Mouse (Mus musculus) hindbrain, embryonic 14.5 days (tissue): ENCODE results near the gene Bcas3. TPM values are rescaled to one million over a fixed set of nuclear protein-coding genes. Genes with fewer than 3 reads are reported as not detected.

ENCODE experiments used
- ATAC-seq: fragments of 200-750 bp; cut with Nextera tagmentation; 2 replicates; pipeline ENCODE4 v1.8.0; 2017; ENCODE audit warnings: moderate number of reproducible peaks, mild to moderate bottlenecking, moderate TSS enrichment, moderate library complexity; ENCODE audit not compliant: low FRiP score
- DNase-seq: peaks from one replicate; pipeline ENCODE4 v3.0.0-alpha.2; 2015; ENCODE audit warnings: low spot score
- H3K27ac ChIP-seq: fragments of 300-500 bp; sonication (generic); 2 replicates; pipeline ENCODE4 v1.5.1; 2014; ENCODE audit warnings: mild to moderate bottlenecking, moderate library complexity
- H3K27me3 ChIP-seq: fragments of 300-500 bp; sonication (generic); 2 replicates; pipeline ENCODE4 v1.6.1; 2014; ENCODE audit warnings: mild to moderate bottlenecking, low read length, mixed read lengths; ENCODE audit not compliant: control insufficient read depth, insufficient read depth
- H3K36me3 ChIP-seq: fragments of 300-500 bp; sonication (generic); replicated peaks from 2 replicates; pipeline ENCODE4 v1.6.1; 2014; ENCODE audit not compliant: control insufficient read depth, insufficient read depth
- H3K4me1 ChIP-seq: fragments of 300-500 bp; sonication (generic); replicated peaks from 2 replicates; pipeline ENCODE4 v1.6.1; 2014; ENCODE audit warnings: antibody characterized with exemption, low read length, mixed read lengths; ENCODE audit not compliant: control insufficient read depth, insufficient read depth
- H3K4me2 ChIP-seq: fragments of 300-500 bp; sonication (generic); replicated peaks from 2 replicates; pipeline ENCODE4 v1.6.1; 2014; ENCODE audit warnings: mild to moderate bottlenecking, moderate library complexity
- H3K4me3 ChIP-seq: fragments of 300-500 bp; sonication (generic); replicated peaks from 2 replicates; pipeline ENCODE4 v1.5.1; 2014; ENCODE audit warnings: mild to moderate bottlenecking, low read length
- H3K9ac ChIP-seq: fragments of 300-500 bp; sonication (generic); 2 replicates; pipeline ENCODE4 v1.6.1; 2014
- H3K9me3 ChIP-seq: fragments of 300-500 bp; sonication (generic); 2 replicates; pipeline ENCODE4 v1.6.1; 2016; ENCODE audit warnings: low read length; ENCODE audit not compliant: control insufficient read depth
- WGBS: fragments of 180-500 bp; shearing (Covaris S2); extraction: QIAGEN DNeasy Blood & Tissue Kit; methylation state at CpG from one replicate; pipeline ENCODE4 v1.1.7; 2014; 5-methylcytosine and 5-hydroxymethylcytosine counted together
- polyA plus RNA-seq: library from polyadenylated mRNA; unstranded; fragments of >200 nt; fragmentation: Nextera tagmentation; extraction: Ambion mirVana; gene quantifications from 2 replicates; pipeline ENCODE4 v1.2.1, GENCODE M21; 2014

Gene Bcas3
- polyA plus RNA-seq, 1 experiment from 2014 or later, result 29.2 TPM

- H3K4me3 ChIP-seq, result no peak overlapping the region
- DNase-seq (no peak), ATAC-seq (no peak)
- no peaks in the 10 kb centered on the region for H3K9me3 ChIP-seq
- peaks cover 32% of the 10 kb centered on the region for H3K27me3 ChIP-seq
- 78% methylated on average over 5 of the region's 5 CpGs for WGBS
- no peak overlapping the region for H3K27ac ChIP-seq
- peaks cover 6% of the 10 kb centered on the region; the same call in 1 of the 2 replicates for H3K4me1 ChIP-seq
- no peak overlapping the region for H3K9ac ChIP-seq
- no peak overlapping the region for H3K4me2 ChIP-seq
- H3K36me3 ChIP-seq, result no peaks in the 10 kb centered on the region
These were observed 176.7 kb downstream of the Bcas3 start for GRCm38 (mm10) chr11:85529531-85530285.

- ATAC-seq (no peak), DNase-seq (no peak)
- Histone ChIP-seq H3K4me3 (no peak overlapping the region), H3K36me3 (no peaks in the 10 kb centered on the region), H3K4me1 (no peaks in the 10 kb centered on the region), H3K9me3 (no peaks in the 10 kb centered on the region), H3K27ac (no peak overlapping the region), H3K4me2 (no peak overlapping the region), H3K9ac (no peak overlapping the region), H3K27me3 (no peaks in the 10 kb centered on the region)
- 91% methylated on average over 4 of the region's 4 CpGs for WGBS
These were observed 188.0 kb downstream of the Bcas3 start for GRCm38 (mm10) chr11:85540989-85541388.

- Histone ChIP-seq H3K9ac (no peak overlapping the region), H3K9me3 (no peaks in the 10 kb centered on the region), H3K27me3 (no peaks in the 10 kb centered on the region), H3K4me1 (no peaks in the 10 kb centered on the region), H3K4me2 (no peak overlapping the region), H3K4me3 (no peak overlapping the region), H3K27ac (no peak overlapping the region), H3K36me3 (no peaks in the 10 kb centered on the region)
- DNase-seq (no peak), ATAC-seq (no peak)
- 78% methylated on average over 4 of the region's 4 CpGs for WGBS
These were observed 190.3 kb downstream of the Bcas3 start for GRCm38 (mm10) chr11:85543311-85543710.

GRCm38 (mm10) chr11:85545602-85546001, 192.6 kb downstream of the Bcas3 start:
- ATAC-seq, result no peak
- no peak overlapping the region for H3K9ac ChIP-seq
- no peaks in the 10 kb centered on the region for H3K36me3 ChIP-seq
- DNase-seq, result no peak
- WGBS, result 83% methylated on average over 5 of the region's 5 CpGs
- H3K27ac ChIP-seq, result no peak overlapping the region
- no peaks in the 10 kb centered on the region for H3K9me3 ChIP-seq
- no peak overlapping the region for H3K4me3 ChIP-seq
- no peaks in the 10 kb centered on the region for H3K27me3 ChIP-seq
- no peak overlapping the region for H3K4me2 ChIP-seq
- no peaks in the 10 kb centered on the region for H3K4me1 ChIP-seq

GRCm38 (mm10) chr11:85547966-85548365, 195.0 kb downstream of the Bcas3 start:
- WGBS, result 67% methylated on average over 6 of the region's 6 CpGs
- Histone ChIP-seq H3K27me3 (no peaks in the 10 kb centered on the region), H3K4me1 (no peaks in the 10 kb centered on the region), H3K27ac (no peak overlapping the region), H3K9ac (no peak overlapping the region), H3K4me2 (no peak overlapping the region), H3K36me3 (no peaks in the 10 kb centered on the region), H3K9me3 (no peaks in the 10 kb centered on the region), H3K4me3 (no peak overlapping the region)
- ATAC-seq (no peak), DNase-seq (no peak)

- no peaks in the 10 kb centered on the region for H3K4me1 ChIP-seq
- ATAC-seq (no peak), DNase-seq (no peak)
- no peak overlapping the region for H3K4me3 ChIP-seq
- no peaks in the 10 kb centered on the region for H3K27me3 ChIP-seq
- H3K9me3 ChIP-seq, result no peaks in the 10 kb centered on the region
- no peak overlapping the region for H3K4me2 ChIP-seq
- no peak overlapping the region for H3K27ac ChIP-seq
- H3K9ac ChIP-seq, result no peak overlapping the region
- no peaks in the 10 kb centered on the region for H3K36me3 ChIP-seq
- 87% methylated on average over 3 of the region's 3 CpGs for WGBS
These were observed 196.7 kb downstream of the Bcas3 start for GRCm38 (mm10) chr11:85549651-85550050.

- Histone ChIP-seq H3K4me3 (no peak overlapping the region), H3K4me1 (no peaks in the 10 kb centered on the region), H3K9me3 (no peaks in the 10 kb centered on the region), H3K9ac (no peak overlapping the region), H3K36me3 (no peaks in the 10 kb centered on the region), H3K4me2 (no peak overlapping the region), H3K27ac (no peak overlapping the region), H3K27me3 (no peaks in the 10 kb centered on the region)
- ATAC-seq, result no peak
- DNase-seq, result no peak
- WGBS, result 74% methylated on average over 1 of the region's 1 CpGs
These were observed 202.1 kb downstream of the Bcas3 start for GRCm38 (mm10) chr11:85555066-85555465.

GRCm38 (mm10) chr11:85555721-85556120, 202.8 kb downstream of the Bcas3 start:
- no peak for ATAC-seq

GRCm38 (mm10) chr11:85565068-85565467, 212.1 kb downstream of the Bcas3 start:
- H3K4me1 ChIP-seq, result no peaks in the 10 kb centered on the region
- DNase-seq (no peak), ATAC-seq (no peak)
- no peak overlapping the region for H3K4me3 ChIP-seq
- 77% methylated on average over 2 of the region's 2 CpGs for WGBS
- no peaks in the 10 kb centered on the region for H3K36me3 ChIP-seq
- no peak overlapping the region for H3K4me2 ChIP-seq
- no peaks in the 10 kb centered on the region for H3K27me3 ChIP-seq
- H3K9me3 ChIP-seq, result no peaks in the 10 kb centered on the region
- H3K27ac ChIP-seq, result no peak overlapping the region
- H3K9ac ChIP-seq, result no peak overlapping the region

More at GRCm38 (mm10) chr11:85555721-85556120, 202.8 kb downstream of the Bcas3 start:
- Histone ChIP-seq H3K4me2 (no peak overlapping the region), H3K4me3 (no peak overlapping the region), H3K27me3 (no peaks in the 10 kb centered on the region), H3K36me3 (no peaks in the 10 kb centered on the region), H3K9me3 (no peaks in the 10 kb centered on the region), H3K27ac (no peak overlapping the region), H3K9ac (no peak overlapping the region), H3K4me1 (no peaks in the 10 kb centered on the region)
- no peak for DNase-seq
- WGBS, result 74% methylated on average over 2 of the region's 2 CpGs

GRCm38 (mm10) chr11:85571040-85571439, 218.1 kb downstream of the Bcas3 start:
- H3K4me2 ChIP-seq, result no peak overlapping the region
- H3K27ac ChIP-seq, result no peak overlapping the region
- H3K27me3 ChIP-seq, result no peaks in the 10 kb centered on the region
- H3K36me3 ChIP-seq, result no peaks in the 10 kb centered on the region
- H3K4me3 ChIP-seq, result no peak overlapping the region
- no peak overlapping the region for H3K9ac ChIP-seq
- H3K4me1 ChIP-seq, result no peaks in the 10 kb centered on the region
- ATAC-seq, result no peak
- no peak for DNase-seq
- H3K9me3 ChIP-seq, result no peaks in the 10 kb centered on the region
- WGBS, result 23% methylated on average over 3 of the region's 3 CpGs
